Mouse (Mus musculus): ENCODE data around the gene Znrf1.
A peak's percentile ranks its signal among the peaks of the same experiment; 100 is the strongest.

Gene Znrf1

GRCm38 (mm10) chr8:111533503-111533902, 2.4 kb upstream of the Znrf1 start:
- no peak for DNase-seq (ENCODE audit: extremely low spot score, low spot score)

GRCm38 (mm10) chr8:111535491-111535890, 406 bp upstream of the Znrf1 start:
- no peak for DNase-seq (ENCODE audit: extremely low spot score, low spot score)

GRCm38 (mm10) chr8:111536978-111537764, 1.3 kb downstream of the Znrf1 start:
- DNase-seq (ENCODE audit: extremely low spot score, low spot score) = peak; percentile 53

GRCm38 (mm10) chr8:111537765-111538158, 1.9 kb downstream of the Znrf1 start:
- DNase-seq (ENCODE audit: extremely low spot score, low spot score) = no peak

GRCm38 (mm10) chr8:111538194-111538593, 2.3 kb downstream of the Znrf1 start:
- no peak for DNase-seq (ENCODE audit: extremely low spot score, low spot score)

GRCm38 (mm10) chr8:111539422-111540076, 3.7 kb downstream of the Znrf1 start:
- DNase-seq (ENCODE audit: extremely low spot score, low spot score) = no peak

- DNase-seq (ENCODE audit: extremely low spot score, low spot score) = no peak
Measured at GRCm38 (mm10) chr8:111543712-111544380, 7.9 kb downstream of the Znrf1 start.

GRCm38 (mm10) chr8:111545406-111546156, 9.7 kb downstream of the Znrf1 start:
- no peak for DNase-seq (ENCODE audit: extremely low spot score, low spot score)

- DNase-seq (ENCODE audit: extremely low spot score, low spot score) = no peak
Measured at GRCm38 (mm10) chr8:111547144-111547543, 11.2 kb downstream of the Znrf1 start.

- DNase-seq (ENCODE audit: extremely low spot score, low spot score) = no peak
Measured at GRCm38 (mm10) chr8:111548201-111548600, 12.3 kb downstream of the Znrf1 start.

- DNase-seq (ENCODE audit: extremely low spot score, low spot score) = no peak
Measured at GRCm38 (mm10) chr8:111550002-111550870, 14.3 kb downstream of the Znrf1 start.

- DNase-seq (ENCODE audit: extremely low spot score, low spot score) = no peak
Measured at GRCm38 (mm10) chr8:111551511-111552130, 15.7 kb downstream of the Znrf1 start.

- DNase-seq (ENCODE audit: extremely low spot score, low spot score) = no peak
Measured at GRCm38 (mm10) chr8:111561824-111562223, 25.9 kb downstream of the Znrf1 start.

GRCm38 (mm10) chr8:111562274-111562803, 26.4 kb downstream of the Znrf1 start:
- DNase-seq (ENCODE audit: extremely low spot score, low spot score) = no peak

- DNase-seq (ENCODE audit: extremely low spot score, low spot score) = no peak
Measured at GRCm38 (mm10) chr8:111563075-111563474, 27.2 kb downstream of the Znrf1 start.

- no peak for DNase-seq (ENCODE audit: extremely low spot score, low spot score)
Measured at GRCm38 (mm10) chr8:111563687-111564086, 27.8 kb downstream of the Znrf1 start.

GRCm38 (mm10) chr8:111564093-111564492, 28.2 kb downstream of the Znrf1 start:
- DNase-seq (ENCODE audit: extremely low spot score, low spot score) = no peak

GRCm38 (mm10) chr8:111565784-111566191, 29.9 kb downstream of the Znrf1 start:
- no peak for DNase-seq (ENCODE audit: extremely low spot score, low spot score)

- no peak for DNase-seq (ENCODE audit: extremely low spot score, low spot score)
Measured at GRCm38 (mm10) chr8:111566326-111566725, 30.4 kb downstream of the Znrf1 start.

- DNase-seq (ENCODE audit: extremely low spot score, low spot score) = no peak
Measured at GRCm38 (mm10) chr8:111567571-111567970, 31.7 kb downstream of the Znrf1 start.
